Mouse (Mus musculus): ENCODE measurements around the gene Cenpj.

- TF ChIP-seq TCF3 (IDR thresholded peaks at IDR 0.05; ENCODE audit: insufficient read length, low read depth) = no peak
- no peak for TF ChIP-seq POLR2A (IDR thresholded peaks at IDR 0.05; ENCODE audit: insufficient read length, low read depth)
- TF ChIP-seq CEBPB (IDR thresholded peaks at IDR 0.05; ENCODE audit: insufficient read depth, poor library complexity, severe bottlenecking) = no peak
- no peak for TF ChIP-seq TCF12 (IDR thresholded peaks at IDR 0.05; ENCODE audit: insufficient read depth, poor library complexity, severe bottlenecking)
- no peak for TF ChIP-seq MAX (IDR thresholded peaks at IDR 0.05; ENCODE audit: low read depth)
- no peak for TF ChIP-seq USF1 (IDR thresholded peaks at IDR 0.05; ENCODE audit: low read depth)
- no peak for TF ChIP-seq MYOD1 (IDR thresholded peaks at IDR 0.05; ENCODE audit: control insufficient read depth in 1 of 3, insufficient read length in 2 of 3, low read depth in 2 of 3)
- no peak for TF ChIP-seq E2F4 (IDR thresholded peaks at IDR 0.05; ENCODE audit: insufficient read depth)
- no peak for TF ChIP-seq MYOG (IDR thresholded peaks at IDR 0.05; ENCODE audit: control insufficient read depth in 1 of 3, insufficient read depth in 1 of 3, insufficient read length in 2 of 3, low read depth in 2 of 3)
Observed at GRCm38 (mm10) chr14:56514775-56515174, 60.5 kb downstream of the Cenpj start.

Data from myocyte (in vitro differentiated cells).